Mouse (Mus musculus): ENCODE results near the gene Slc36a1.

The Slc36a1 gene

GRCm38 (mm10) chr11:55274756-55275155 lies 70.6 kb downstream of the Slc36a1 start:
- in situ Hi-C loops (cut with MboI), result no loop called here
